Mouse (Mus musculus) CH12.LX (cell line): ENCODE results near the gene Gm20458.

Source experiments
- CTCF ChIP-seq, 2 experiments: IDR thresholded peaks in 1 of 2; conservative IDR thresholded peaks in 1 of 2; 2 replicates each; pipeline ENCODE4 v1.5.1; 2011 to 2012; ENCODE audit warnings: low read depth in 2 of 2, low read length in 2 of 2, improper control_type of control experiment in 1 of 2, inconsistent platforms in 1 of 2, mild to moderate bottlenecking in 1 of 2, moderate library complexity in 1 of 2
- HCFC1 ChIP-seq: IDR thresholded peaks from 2 replicates; pipeline ENCODE4 v1.6.1; 2012; ENCODE audit warnings: low read depth, mild to moderate bottlenecking, inconsistent platforms, low read length, improper control_type of control experiment
- MAFK ChIP-seq: IDR thresholded peaks from 2 replicates; pipeline ENCODE4 v1.6.1; 2011; ENCODE audit warnings: low read length, improper control_type of control experiment; ENCODE audit not compliant: insufficient replicate concordance
- MAX ChIP-seq: IDR thresholded peaks from 2 replicates; pipeline ENCODE4 v1.6.1; 2011; ENCODE audit warnings: low read length, improper control_type of control experiment
- POLR2A ChIP-seq: IDR thresholded peaks from 2 replicates; pipeline ENCODE4 v1.6.1; 2011; ENCODE audit warnings: low read depth, mild to moderate bottlenecking, improper control_type of control experiment, low read length
- TBP ChIP-seq: conservative IDR thresholded peaks from 2 replicates; pipeline ENCODE4 v1.6.1; 2011; ENCODE audit warnings: low read depth, low read length, improper control_type of control experiment
- UBTF ChIP-seq: IDR thresholded peaks from 2 replicates; pipeline ENCODE4 v1.6.1; 2012; ENCODE audit warnings: low read depth, mild to moderate bottlenecking, inconsistent platforms, low read length, improper control_type of control experiment, moderate library complexity
- USF1 ChIP-seq: IDR thresholded peaks from 2 replicates; pipeline ENCODE4 v1.6.1; 2014; ENCODE audit warnings: low read depth, mild to moderate bottlenecking, inconsistent platforms, low read length, improper control_type of control experiment

GRCm38 (mm10) chr2:164521841-164522240, 61.1 kb downstream of the Gm20458 start:
- TF ChIP-seq HCFC1 = 0 out of 2 replicates have a peak, but pooled peaks have one; percentile 16
- TF ChIP-seq MAFK = peak; percentile 96
- TF ChIP-seq USF1 = no peak
- no peak for TF ChIP-seq UBTF
- TF ChIP-seq TBP = no peak
- no peak for TF ChIP-seq MAX
- no peak for TF ChIP-seq POLR2A
- no peak for TF ChIP-seq CTCF (conservative IDR thresholded peaks at IDR 0.05 in 1 of 2, IDR thresholded peaks at IDR 0.05 in 1 of 2; ENCODE audit: low read depth in 2 of 2, low read length in 2 of 2)
